Mouse (Mus musculus): ENCODE data around the gene Tomm40.

The Tomm40 gene

DNA sequence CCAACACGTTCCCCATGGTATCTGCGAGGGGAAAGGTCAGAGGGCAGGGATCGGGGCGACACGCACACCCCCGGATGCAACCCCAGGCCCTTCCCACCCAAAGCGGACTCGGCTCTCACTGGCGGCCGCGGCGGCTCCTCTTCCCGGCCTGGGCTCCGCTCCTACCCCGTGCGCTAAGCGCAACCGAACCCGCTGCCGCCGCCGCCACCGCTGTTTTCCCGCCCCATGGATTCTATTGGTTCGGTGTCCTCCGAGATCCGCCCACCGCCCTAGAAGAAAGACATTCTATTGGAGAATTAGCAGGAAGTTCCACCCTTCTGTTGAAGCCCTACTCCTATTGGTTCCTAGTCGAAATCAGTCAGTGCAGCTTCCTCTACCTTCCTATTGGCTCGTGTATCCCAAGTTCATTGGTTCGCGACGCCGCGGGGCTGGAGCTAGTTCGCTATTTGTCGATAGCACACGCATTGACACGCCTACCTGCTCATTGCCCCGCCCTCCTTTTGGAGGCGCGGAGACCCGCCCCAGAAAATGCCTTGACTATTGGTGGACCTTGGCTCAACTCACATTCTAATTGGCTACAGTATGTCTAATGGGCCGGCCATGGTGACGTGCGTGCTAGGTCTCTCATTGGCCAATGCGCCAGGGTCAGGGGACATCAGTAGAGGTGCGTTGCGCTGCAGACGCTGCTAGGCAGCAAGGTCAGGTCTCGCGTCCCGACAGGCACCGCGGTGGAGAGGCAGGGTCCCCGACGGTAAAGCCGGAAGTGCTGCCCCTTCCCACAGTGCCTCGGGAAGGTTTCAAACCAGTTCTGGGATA lies at the start of gene Tomm40:
Gene Tomm40, minus strand, starts transcription at position 200 of the 816 bp plus-strand sequence.
- DNase-seq = peak; percentile 99

DNA sequence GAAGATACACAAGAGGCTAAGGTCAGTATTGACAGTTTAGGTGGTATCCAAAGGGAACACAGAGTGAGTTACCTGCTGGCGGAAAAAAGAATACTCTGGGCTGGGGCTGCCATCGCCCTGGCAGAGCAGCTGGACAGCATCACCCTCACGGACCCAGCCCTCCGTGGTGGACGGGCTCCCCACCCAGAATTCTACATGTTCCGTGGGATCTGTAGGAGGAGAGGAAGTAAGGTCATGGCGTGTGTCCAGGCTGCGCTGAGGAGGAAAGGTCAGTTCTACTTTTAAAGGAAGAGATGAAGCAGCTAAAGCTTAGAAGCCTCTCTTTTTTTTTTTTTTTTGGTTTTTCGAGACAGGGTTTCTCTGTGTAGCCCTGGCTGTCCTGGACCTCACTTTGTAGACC lies 49.3 kb upstream of the Tomm40 start:
- DNase-seq = no peak

- no peak for DNase-seq
Observed at GRCm38 (mm10) chr7:19763829-19764477, 48.7 kb upstream of the Tomm40 start.

- no peak for DNase-seq
Observed at GRCm38 (mm10) chr7:19762283-19762682, 47.0 kb upstream of the Tomm40 start.

GRCm38 (mm10) chr7:19760021-19760420 lies 44.8 kb upstream of the Tomm40 start:
- DNase-seq = no peak

DNA sequence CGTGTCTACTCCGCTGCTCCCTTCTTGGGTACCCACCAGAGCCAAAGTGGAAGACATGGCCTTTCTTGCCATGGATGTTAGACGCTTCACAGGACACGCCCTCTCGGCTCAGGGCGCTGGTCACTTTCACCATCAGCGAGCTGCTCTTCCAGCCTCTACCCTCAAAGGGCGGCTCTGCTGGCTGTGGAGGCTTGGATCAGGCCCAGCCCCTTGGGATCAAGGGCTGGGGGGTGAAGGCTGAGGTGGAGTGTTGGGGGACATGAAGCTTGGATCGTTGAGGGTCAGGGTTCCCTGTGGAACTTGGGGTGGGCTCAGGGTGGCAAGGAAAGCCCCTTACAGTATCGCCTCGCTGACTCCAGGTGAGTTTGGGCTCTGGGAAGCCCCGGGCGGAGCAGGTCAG lies 43.4 kb upstream of the Tomm40 start:
- DNase-seq = no peak

- no peak for DNase-seq
Observed at GRCm38 (mm10) chr7:19755851-19756786, 40.9 kb upstream of the Tomm40 start.

- DNase-seq = no peak
Observed at GRCm38 (mm10) chr7:19755008-19755407, 39.8 kb upstream of the Tomm40 start.

DNA sequence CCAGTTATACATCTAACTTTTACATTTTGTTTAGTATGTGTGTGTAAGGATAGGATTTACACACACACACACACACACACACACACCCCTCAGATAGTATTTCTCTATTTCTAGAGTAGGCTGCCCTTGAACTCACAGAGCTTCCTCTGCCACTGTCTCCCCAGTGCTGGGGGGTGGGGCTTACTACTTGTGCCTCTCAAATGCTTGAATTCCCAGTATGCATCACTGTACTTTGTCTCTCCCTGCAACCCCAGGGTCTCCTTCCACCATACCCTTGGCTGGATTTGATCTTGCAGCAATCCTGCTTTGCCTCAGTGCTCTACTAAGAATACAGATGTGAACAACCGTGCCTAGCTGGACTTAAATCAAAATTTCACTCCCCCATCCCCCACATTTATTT lies 38.8 kb upstream of the Tomm40 start:
- no peak for DNase-seq

DNA sequence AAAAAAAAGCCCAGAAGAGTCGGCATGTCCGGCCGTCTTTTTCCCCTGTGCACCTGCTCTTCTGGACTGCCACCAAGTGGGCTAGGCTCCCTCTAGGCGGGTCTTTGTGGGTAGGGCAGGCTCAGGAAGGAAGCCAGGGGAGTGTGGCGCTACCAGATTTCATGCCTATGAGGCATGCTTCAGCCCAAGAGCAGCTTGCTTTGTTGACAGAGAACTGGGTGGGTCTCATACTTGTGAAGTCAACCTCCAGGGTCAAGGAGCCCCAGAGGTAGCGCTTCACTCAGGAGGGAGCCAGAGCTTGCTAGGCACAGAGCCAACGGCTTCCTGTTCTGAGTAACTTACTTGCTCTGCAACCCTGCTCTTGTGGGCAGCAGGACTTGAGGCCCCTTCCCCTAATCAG lies 38.3 kb upstream of the Tomm40 start:
- no peak for DNase-seq

GRCm38 (mm10) chr7:19752652-19753051 lies 37.4 kb upstream of the Tomm40 start:
- no peak for DNase-seq

DNA sequence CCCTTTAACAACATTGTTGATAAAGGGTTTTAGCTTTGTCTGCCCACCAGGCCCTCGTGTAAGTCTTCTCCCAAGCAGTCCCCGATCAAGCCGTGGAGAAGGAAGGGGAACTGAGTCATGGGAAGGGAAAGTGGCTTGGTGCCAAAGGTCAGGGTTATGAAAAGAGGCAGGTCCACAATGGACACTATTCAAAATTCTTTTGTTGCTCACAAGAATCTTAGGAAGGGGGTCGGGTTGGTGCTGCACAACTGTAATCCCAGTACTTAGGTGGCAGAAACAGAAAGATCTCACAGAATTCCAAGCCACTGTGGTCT lies 35.8 kb upstream of the Tomm40 start:
- no peak for DNase-seq

DNA sequence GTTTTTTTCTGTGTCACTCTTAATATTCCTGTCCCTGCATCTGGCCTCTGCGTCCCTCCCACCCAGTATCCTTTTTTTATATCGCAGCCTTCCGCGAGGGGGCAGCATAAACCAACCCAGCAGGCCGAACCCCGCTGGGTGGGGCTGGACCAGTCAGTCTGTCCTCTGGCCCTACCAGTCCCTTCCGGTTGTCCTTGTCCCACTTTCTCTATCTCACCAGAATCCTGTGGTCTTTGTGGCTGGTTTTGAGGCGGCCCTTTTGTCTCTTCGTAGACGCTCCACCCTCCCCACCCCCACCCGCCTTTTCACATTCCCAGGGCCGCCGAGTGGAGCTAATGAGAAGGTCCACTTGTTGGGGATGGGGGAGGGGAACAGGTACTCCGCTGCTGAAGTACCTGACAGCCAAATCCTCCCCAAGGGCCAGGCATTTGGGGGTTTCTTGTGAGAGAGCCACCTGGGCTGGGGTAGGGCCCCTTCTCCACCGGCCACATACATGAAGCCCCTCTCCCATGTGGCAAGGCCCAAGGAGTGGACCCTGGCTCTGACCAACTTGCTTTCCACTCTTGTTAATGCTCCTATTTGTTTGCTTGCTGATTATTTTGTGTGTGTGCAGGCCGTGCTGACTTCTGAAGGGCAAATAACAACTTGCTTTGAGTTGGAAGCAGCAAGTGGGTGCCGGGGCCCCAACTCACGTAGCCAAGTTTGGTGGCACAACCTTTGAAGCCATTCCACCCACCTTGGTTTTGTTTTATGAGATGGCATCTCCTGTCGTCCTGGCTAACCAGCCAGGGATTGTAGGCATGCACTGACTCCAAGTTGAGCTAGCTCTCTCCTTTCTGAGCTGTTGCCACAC lies 35.2 kb upstream of the Tomm40 start, which contains the start of gene Nectin2:
Gene Nectin2, minus strand, starts transcription at position 267 of the 853 bp plus-strand sequence.
- DNase-seq = peak; percentile 37

DNA sequence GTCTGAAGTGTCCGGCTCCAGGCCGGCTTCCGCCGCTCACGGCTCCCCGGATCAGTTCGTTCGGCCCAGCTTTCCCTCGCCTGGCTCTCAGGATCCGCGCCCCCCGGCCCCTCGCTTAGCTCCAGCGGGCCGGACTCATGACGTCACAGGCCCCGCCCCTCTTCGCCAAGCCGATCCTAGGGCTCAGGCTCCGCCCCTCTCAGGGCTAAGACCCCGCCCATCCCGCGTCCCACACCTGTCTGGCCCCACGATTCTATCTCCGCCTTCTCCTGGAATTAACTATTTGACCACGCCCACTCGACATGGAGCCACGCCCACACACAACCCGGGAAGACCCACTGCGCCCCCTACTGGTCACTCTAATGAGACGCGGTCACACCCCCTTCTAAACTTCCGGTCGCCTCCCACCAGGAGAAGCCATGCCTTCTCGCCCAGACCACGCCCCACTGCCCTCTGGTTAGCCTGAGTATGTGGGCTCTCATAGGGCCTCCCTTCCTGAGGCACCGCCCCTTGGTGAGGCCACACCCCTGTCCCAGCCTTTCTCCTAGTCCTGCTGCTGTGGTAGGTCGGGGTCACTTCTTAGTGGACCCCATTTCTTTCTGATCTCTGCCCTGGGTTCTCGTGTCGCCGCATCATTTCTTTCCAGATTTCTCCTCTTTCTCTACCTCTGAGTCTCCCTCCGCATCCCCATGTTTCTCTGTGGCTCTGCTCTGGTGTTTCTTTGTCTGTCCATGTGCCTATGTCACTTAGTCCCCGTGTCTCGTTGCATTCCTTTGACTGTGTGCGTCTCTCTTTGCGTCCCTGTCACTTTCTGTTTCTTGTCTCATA lies 34.4 kb upstream of the Tomm40 start:
- DNase-seq = peak; percentile 67

GRCm38 (mm10) chr7:19748219-19749195 lies 33.3 kb upstream of the Tomm40 start:
- DNase-seq = no peak

DNA sequence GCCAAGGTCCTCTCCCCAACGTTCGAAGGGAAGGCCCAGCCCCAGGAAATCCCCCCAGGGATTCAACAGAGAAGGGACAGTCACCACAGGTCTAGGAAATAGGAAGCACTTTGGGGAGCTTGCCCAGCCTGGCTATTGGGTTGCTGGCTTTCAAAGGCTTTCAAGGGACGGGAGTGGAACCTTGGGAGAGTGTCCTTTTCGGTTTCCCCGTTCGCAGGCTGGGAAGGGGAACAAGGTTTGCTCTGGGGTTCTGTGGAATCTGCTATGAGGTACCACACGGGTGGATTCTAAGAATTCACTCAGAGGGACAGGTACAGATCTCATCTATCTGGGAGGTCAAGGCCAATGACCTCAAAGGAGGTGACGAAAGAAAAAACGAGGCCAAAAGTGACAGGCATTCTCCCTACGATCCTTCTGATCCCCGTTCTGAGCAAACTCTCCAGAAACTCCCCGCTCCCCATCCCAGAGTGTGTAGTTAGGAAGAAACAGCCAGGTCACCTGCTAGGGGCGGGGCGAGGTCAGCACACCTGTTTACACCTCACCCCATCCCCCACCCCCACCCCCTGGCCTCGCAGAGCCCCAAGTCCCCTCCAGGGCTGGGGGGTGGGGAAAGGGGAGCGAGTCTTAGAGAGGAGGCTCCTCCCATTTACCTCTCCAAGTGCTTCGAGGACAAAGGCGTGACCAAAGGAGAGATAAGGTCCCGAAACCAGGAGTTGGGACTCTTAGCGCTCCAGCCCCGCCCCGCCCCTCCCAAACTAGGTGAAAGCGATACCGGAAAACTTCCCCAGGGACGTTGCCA lies 32.4 kb upstream of the Tomm40 start:
- no peak for DNase-seq

- DNase-seq = no peak
Observed at GRCm38 (mm10) chr7:19746426-19747201, 31.4 kb upstream of the Tomm40 start.

DNA sequence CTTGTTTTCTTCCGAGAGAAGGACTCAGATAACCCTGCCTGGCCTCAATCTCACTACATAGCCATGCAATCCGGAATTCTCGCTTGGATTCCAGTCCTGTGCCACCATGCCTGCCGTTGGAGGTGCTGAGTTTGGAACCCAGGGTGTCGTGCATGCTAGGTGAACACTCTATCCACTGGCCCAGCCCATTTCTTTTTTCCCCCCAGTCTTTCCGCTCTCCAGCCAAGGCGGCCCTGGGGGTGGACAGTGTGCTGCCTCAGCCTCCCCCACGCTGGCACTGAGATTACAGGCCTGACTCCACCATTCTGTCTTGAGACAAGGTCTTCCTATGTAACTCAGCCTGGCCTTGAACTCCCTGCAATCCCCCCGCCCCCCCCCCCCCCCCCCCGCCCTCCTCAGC lies 30.7 kb upstream of the Tomm40 start:
- no peak for DNase-seq
